Mouse (Mus musculus) lung, adult 2 months (tissue): Measurements from ENCODE around the gene Slc25a26. TPM values are rescaled to one million over a fixed set of nuclear protein-coding genes. Genes with fewer than 3 reads are reported as not detected.

Experiments
- DNase-seq: peaks from one replicate; pipeline ENCODE4 v3.0.0; 2022
- H3K4me1 ChIP-seq: fragments of 200-500 bp; 2 replicates; pipeline ENCODE4 v1.6.1; 2011; ENCODE audit warnings: low read length; ENCODE audit not compliant: control insufficient read depth, insufficient read depth
- H3K4me3 ChIP-seq: fragments of 200-500 bp; replicated peaks from 2 replicates; pipeline ENCODE3; 2011; ENCODE audit warnings: low read depth, mild to moderate bottlenecking, control low read depth, low read length; ENCODE audit errors: extremely low read depth
- CTCF ChIP-seq: fragments of 200-500 bp; IDR thresholded peaks from 2 replicates; pipeline ENCODE4 v1.5.1; 2011; ENCODE audit warnings: mild to moderate bottlenecking, low read length, control low read depth; ENCODE audit not compliant: insufficient read depth
- POLR2A ChIP-seq: fragments of 200-500 bp; IDR thresholded peaks from 2 replicates; pipeline ENCODE4 v1.6.1; 2011; ENCODE audit warnings: low read depth, mild to moderate bottlenecking, control low read depth, low read length, borderline replicate concordance; ENCODE audit errors: extremely low read depth
- WGBS: fragments of 180-500 bp; shearing (Covaris S2); methylation state at CpG from one replicate; pipeline ENCODE4 v1.1.7; 2018; 5-methylcytosine and 5-hydroxymethylcytosine counted together
- polyA plus RNA-seq: library from polyadenylated mRNA; depleted of rRNA; stranded (reverse); fragments of >200 nt; gene quantifications from 2 replicates; pipeline ENCODE4 v1.2.3, GENCODE M21; 2012

The Slc25a26 gene
- polyA plus RNA-seq, 1 experiment = 5.7 TPM

DNA sequence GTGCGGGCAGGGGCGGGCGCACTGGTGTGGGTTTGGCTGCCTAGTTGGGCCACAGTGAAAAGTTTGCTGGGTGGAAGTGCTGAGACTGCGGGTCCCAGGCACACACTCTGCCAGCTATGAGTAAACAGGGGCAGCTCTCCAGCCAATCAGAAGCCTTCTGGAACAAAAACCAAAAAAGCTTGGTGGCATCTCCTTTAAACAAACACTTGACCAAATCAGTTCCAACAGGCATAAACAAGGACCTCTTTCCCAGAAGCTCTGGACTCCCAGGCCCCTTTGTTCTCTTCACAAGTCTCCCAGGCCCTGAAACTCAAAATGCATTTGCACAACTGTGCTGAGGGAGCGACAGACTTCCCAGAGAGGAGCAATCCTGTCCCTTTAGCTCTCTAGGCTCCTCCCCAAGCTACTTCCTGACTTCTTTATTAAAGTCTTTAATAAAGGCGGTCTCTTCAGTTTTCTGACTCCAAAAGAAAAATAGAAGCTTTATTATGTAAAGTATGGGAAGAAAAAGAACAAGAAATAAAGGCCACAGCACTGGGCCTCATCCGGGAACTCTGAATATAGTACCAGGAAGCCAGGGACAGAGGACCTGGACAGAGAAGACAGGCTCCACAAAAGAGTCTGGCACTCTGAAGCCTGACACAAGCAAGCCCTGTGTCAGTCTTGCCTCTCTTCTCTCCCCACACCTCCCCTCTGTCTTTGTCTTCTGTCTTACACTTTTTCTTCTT is 131.1 kb downstream of the Slc25a26 start:
- TF ChIP-seq CTCF (no peak), POLR2A (no peak)
- 50% methylated on average over 7 of the region's 7 CpGs for WGBS
- H3K4me3 ChIP-seq = no peak overlapping the region
- no peak for DNase-seq
- peaks cover 5% of the 10 kb centered on the region for H3K4me1 ChIP-seq

DNA sequence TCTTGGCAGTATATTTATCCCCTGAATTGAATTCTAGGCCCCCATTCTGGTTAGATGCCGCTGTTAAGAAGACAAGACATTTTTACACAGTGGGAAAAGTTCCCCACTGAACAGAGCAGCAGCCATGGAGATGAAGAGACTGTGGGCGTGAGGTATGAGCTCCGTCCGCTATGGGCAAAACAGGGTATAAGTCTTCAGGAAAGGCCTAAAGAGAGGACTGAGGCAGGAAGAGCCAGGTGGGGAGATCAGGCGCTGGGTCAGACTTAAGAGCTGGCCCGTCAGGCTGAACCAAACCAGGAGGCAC is 131.6 kb downstream of the Slc25a26 start:
- WGBS = 89% methylated on average over 6 of the region's 6 CpGs
- DNase-seq = no peak
- no peak for TF ChIP-seq CTCF
- TF ChIP-seq POLR2A = no peak
- Histone ChIP-seq H3K4me1 (peaks cover 5% of the 10 kb centered on the region), H3K4me3 (no peak overlapping the region)

DNA sequence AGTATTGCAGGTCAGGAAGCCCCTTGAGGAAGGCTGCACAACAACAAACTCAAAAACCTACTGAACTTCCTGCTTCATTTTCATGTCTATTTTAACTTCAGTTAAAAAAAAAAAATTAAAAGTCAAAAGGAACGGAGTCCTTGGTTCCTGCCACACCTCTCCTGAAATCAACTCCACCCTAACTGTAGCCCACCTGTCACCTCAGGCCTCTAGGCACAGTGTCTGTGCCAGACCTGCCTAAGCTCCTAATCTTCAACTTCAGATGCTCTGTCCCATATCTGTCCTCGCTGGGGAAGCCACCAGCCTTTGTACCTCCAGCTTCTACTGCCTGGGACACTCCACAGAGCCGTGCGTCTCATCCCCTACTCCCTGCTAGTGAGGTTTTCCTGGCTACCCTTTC is 134.1 kb downstream of the Slc25a26 start:
- no peak overlapping the region for H3K4me3 ChIP-seq
- WGBS = 70% methylated on average over 4 of the region's 4 CpGs
- H3K4me1 ChIP-seq = peaks cover 8% of the 10 kb centered on the region
- no peak for TF ChIP-seq POLR2A
- no peak for TF ChIP-seq CTCF
- DNase-seq = no peak

- TF ChIP-seq POLR2A (no peak), CTCF (no peak)
- no peak overlapping the region for H3K4me3 ChIP-seq
- H3K4me1 ChIP-seq = peaks cover 8% of the 10 kb centered on the region
- WGBS = 76% methylated on average over 9 of the region's 9 CpGs
- DNase-seq = no peak
These were observed 134.6 kb downstream of the Slc25a26 start for GRCm38 (mm10) chr6:94634710-94635109.

DNA sequence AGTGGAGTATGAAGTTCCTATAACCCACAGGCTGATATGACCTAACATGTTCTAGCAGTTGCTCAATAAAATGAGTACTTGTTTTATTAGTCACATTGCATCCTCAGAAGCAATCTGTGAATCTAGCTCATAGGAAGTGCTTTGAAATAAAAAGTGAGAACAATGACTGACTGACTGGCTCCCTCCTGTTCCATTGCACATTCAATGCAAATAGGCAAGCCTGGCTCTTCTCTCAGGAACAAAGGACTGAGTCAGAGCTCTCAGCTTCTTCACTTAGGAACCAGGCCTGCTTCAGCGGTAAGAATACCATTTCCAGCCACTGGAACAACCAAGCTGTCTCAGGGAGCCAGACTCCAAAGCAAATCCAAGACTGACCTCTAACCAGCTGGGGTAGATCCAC is 135.2 kb downstream of the Slc25a26 start:
- peaks cover 8% of the 10 kb centered on the region for H3K4me1 ChIP-seq
- DNase-seq = no peak
- H3K4me3 ChIP-seq = no peak overlapping the region
- 67% methylated on average over 1 of the region's 1 CpGs for WGBS
- no peak for TF ChIP-seq POLR2A
- no peak for TF ChIP-seq CTCF

- Histone ChIP-seq H3K4me1 (peaks cover 4% of the 10 kb centered on the region), H3K4me3 (no peak overlapping the region)
- no peak for TF ChIP-seq POLR2A
- no peak for TF ChIP-seq CTCF
- WGBS = 43% methylated on average over 5 of the region's 5 CpGs
- peak; percentile 22 for DNase-seq
These were observed 136.9 kb downstream of the Slc25a26 start for GRCm38 (mm10) chr6:94637024-94637434.

GRCm38 (mm10) chr6:94640297-94640696 is 140.2 kb downstream of the Slc25a26 start:
- no peak for DNase-seq
- Histone ChIP-seq H3K4me3 (no peak overlapping the region), H3K4me1 (peaks cover 3% of the 10 kb centered on the region)
- no peak for TF ChIP-seq CTCF
- TF ChIP-seq POLR2A = no peak
- WGBS = 38% methylated on average over 7 of the region's 7 CpGs

- Histone ChIP-seq H3K4me3 (no peak overlapping the region), H3K4me1 (peaks cover 3% of the 10 kb centered on the region)
- WGBS = 100% methylated on average over 1 of the region's 1 CpGs
- TF ChIP-seq CTCF = no peak
- TF ChIP-seq POLR2A = no peak
- no peak for DNase-seq
These were observed 141.9 kb downstream of the Slc25a26 start for GRCm38 (mm10) chr6:94642048-94642447.

DNA sequence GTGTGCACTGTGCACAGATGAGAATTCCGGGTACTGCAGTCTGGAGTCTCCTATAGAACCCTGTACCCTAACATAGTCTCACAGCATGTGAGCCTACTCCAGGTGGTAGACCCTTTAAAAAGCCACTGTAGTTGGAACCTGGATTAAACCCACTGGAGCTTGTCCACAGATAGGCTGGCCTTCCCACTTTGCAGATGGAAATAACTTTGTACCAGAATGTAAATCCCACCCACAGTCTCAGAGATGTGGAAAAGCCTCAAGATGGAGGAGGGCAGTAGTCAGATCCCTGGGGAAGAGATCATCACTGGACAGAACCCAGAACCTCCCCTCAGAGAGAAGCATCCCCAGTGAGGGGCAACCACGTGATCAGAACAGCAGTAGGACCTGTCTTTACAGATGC is 143.9 kb downstream of the Slc25a26 start:
- 77% methylated on average over 2 of the region's 2 CpGs for WGBS
- H3K4me1 ChIP-seq = peaks cover 3% of the 10 kb centered on the region; the same call in 1 of the 2 replicates
- DNase-seq = no peak
- H3K4me3 ChIP-seq = no peak overlapping the region
- no peak for TF ChIP-seq CTCF
- no peak for TF ChIP-seq POLR2A

GRCm38 (mm10) chr6:94644641-94645040 is 144.5 kb downstream of the Slc25a26 start:
- 48% methylated on average over 3 of the region's 3 CpGs for WGBS
- TF ChIP-seq POLR2A (no peak), CTCF (no peak)
- DNase-seq = no peak
- Histone ChIP-seq H3K4me3 (no peak overlapping the region), H3K4me1 (peaks cover 3% of the 10 kb centered on the region; the same call in 1 of the 2 replicates)

DNA sequence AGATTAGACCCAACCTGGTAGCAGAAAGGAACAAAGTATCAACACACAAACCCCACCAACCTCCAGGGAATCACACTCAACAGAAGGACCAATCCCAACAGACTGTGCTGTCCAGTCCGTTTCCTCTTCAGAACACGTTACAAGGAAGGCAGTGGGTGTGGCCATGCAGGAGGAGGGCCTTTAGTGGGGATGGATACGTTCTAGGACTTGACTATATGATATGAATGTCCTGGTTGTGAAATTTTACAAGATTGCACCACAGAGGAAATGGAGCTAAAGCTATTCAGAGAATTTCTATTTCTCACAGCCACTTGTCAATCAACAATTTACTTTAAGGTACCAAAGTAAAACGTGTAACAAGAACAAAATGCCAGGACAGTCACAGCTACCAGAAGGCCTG is 145.6 kb downstream of the Slc25a26 start:
- H3K4me1 ChIP-seq = peaks cover 3% of the 10 kb centered on the region; the same call in 1 of the 2 replicates
- DNase-seq = no peak
- WGBS = 29% methylated on average over 4 of the region's 4 CpGs
- H3K4me3 ChIP-seq = no peak overlapping the region
- TF ChIP-seq POLR2A = no peak
